Mouse (Mus musculus) small intestine, adult 2 months (tissue): ENCODE measurements around the gene Mst1r.

Experiments
- CTCF ChIP-seq: fragments of 200-500 bp; IDR thresholded peaks from 2 replicates; pipeline ENCODE4 v1.5.1; 2012; ENCODE audit warnings: low read depth, mild to moderate bottlenecking, control low read depth, inconsistent platforms, low read length, moderate library complexity, mixed read lengths; ENCODE audit not compliant: insufficient replicate concordance, insufficient read length; ENCODE audit errors: extremely low read depth
- POLR2A ChIP-seq: fragments of 200-500 bp; IDR thresholded peaks from 2 replicates; pipeline ENCODE4 v1.6.1; 2012; ENCODE audit warnings: low read depth, mild to moderate bottlenecking, control low read depth, inconsistent platforms, low read length, moderate library complexity

DNA sequence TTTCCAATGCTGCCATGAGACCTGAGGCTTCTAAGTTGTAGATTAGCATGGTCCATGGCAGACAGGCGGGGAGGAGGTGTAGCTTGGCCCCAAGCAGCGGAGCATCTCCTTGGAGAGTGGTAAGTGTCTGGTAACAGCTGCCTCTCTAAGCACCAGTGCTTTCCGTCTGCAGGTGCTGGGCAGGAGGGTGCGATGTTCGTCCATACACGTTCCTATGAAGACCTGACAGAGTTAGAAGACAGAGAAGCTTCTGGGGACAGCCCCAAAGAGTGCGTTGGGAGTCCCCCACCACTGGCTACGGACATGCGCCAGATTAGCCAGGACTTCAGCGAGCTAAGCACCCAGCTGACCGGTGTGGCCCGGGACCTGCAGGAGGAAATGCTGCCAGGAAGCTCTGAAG lies 6.8 kb upstream of the Mst1r start:
- TF ChIP-seq POLR2A (no peak), CTCF (no peak)
